Mouse (Mus musculus): ENCODE results near the gene Fbn1.

DNA sequence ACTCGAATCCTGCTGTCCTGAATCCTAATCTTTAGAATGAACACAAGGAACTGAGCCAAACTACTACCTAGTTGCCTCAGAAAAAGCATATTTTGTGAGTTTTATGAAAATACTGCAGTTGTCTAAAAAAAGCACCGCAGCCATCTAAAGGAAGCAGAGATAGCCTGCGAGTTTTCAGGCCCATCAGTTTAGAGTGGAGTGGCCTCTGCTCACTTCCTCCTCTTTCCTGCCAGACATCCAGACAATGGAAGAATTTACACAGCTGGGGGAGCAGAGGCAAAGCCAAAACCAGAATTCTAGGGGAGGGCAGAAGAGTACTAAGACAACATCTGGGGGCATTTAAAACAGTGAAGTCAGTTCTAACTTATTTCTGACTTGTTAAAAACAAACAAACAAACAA, 96.0 kb downstream of the Fbn1 start:
- TF ChIP-seq CTCF (IDR thresholded peaks at IDR 0.05; ENCODE audit: control insufficient read depth, insufficient read depth, low read length) (no peak), POLR2A (IDR thresholded peaks at IDR 0.05; ENCODE audit: borderline replicate concordance, control insufficient read depth, low read depth, low read length) (no peak)
